ENCODE assay signal across 22 mouse cellular contexts in the genomic region with DNA sequence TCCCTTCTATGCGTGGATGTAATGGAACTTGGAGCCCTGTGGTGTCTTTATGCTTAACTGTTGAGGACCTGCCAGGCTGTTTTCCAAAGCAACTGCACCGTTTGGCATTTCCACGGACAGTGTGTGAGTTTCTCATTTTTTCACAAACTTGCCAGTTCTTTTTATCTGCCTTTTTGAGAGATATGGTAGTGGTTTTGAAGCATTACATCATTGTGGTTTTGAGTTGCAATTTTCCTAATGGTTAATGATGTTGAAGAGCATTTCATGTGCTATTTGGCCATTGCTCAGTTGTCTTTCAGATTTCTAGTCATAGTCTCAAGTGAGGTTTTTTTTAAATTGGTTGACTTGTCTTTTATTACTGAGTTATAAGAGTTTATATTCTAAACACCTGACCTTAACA.
"Had no signal": no experiment of that assay in that cellular context is flagged by ENCODE, and none has a peak within 500 bp of the region (broad histone marks: within the 10 kb centered on the region; RNA-seq: fewer than 3 reads in every experiment).

No protein-coding gene starts in this region.

- H3K4me3 ChIP-seq: layer of hippocampus, adult 2 months; limb, embryonic 10.5 days; limb, embryonic 13.5 days; liver, embryonic 12.5 days; liver, embryonic 15.5 days; lung, embryonic 15.5 days had no signal

- H3K9ac ChIP-seq: limb, embryonic 13.5 days; liver, embryonic 12.5 days; liver, embryonic 15.5 days; lung, embryonic 15.5 days had no signal

- ATAC-seq: liver, embryonic 12.5 days had no signal

- H3K36me3 ChIP-seq: liver, embryonic 12.5 days; liver, embryonic 15.5 days had no signal

- DNase-seq: kidney, adult 2 months; kidney, postnatal 25 days; layer of hippocampus, adult 9-11 months; liver; lung, adult 18-20 months; lung, postnatal 10 days; lung, postnatal 36 days; midbrain, embryonic 14.5 days; right cerebral cortex, adult 18-20 months; right cerebral cortex, postnatal 14 days; right cerebral cortex, postnatal 4 days; thymus, adult 2 months; thymus, postnatal 14 days; thymus, postnatal 4 days had no signal

- H3K27ac ChIP-seq: kidney, postnatal 0 days; layer of hippocampus, adult 2 months; limb, embryonic 10.5 days; limb, embryonic 13.5 days; liver, embryonic 12.5 days; liver, embryonic 15.5 days; lung, embryonic 15.5 days had no signal

- H3K4me1 ChIP-seq: limb, embryonic 10.5 days; limb, embryonic 13.5 days; lung, embryonic 15.5 days had no signal

- H3K4me2 ChIP-seq: limb, embryonic 13.5 days; liver, embryonic 12.5 days; liver, embryonic 15.5 days; lung, embryonic 15.5 days; midbrain, embryonic 11.5 days had no signal

- H3K27me3 ChIP-seq: limb, embryonic 13.5 days; liver, embryonic 12.5 days; liver, embryonic 15.5 days; lung, embryonic 15.5 days had no signal

- H3K9me3 ChIP-seq: limb, embryonic 10.5 days; limb, embryonic 13.5 days; liver, embryonic 12.5 days; liver, embryonic 15.5 days; lung, embryonic 15.5 days had no signal
